Mouse (Mus musculus): ENCODE results near the gene D930007J09Rik.

Gene D930007J09Rik

GRCm38 (mm10) chr13:32819926-32820325 lies 17.3 kb upstream of the D930007J09Rik start:
- no peak for DNase-seq (ENCODE audit: low read depth, low spot score)

DNA sequence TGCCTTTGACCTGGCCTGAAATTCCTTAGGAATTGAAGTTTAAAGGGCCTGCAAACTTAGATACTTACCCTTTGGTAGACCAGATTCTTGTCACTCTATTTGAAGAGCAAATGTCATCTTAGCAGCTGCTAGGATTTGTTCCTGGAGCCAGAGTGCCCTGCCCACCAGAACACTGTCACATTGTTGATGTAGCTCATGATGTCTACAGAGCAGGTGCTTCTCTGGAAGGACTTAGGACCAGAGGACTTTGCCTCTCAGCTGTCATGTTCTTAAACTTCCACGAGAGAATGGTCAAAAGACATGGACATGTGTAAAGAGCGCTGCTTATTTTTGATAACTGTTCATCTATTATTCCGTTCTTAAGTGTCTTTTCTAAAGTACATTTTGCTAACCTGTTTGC lies 16.6 kb upstream of the D930007J09Rik start:
- DNase-seq (ENCODE audit: low read depth, low spot score): no peak

- DNase-seq (ENCODE audit: low read depth, low spot score): no peak
Observed at GRCm38 (mm10) chr13:32807624-32808023, 5.0 kb upstream of the D930007J09Rik start.

DNA sequence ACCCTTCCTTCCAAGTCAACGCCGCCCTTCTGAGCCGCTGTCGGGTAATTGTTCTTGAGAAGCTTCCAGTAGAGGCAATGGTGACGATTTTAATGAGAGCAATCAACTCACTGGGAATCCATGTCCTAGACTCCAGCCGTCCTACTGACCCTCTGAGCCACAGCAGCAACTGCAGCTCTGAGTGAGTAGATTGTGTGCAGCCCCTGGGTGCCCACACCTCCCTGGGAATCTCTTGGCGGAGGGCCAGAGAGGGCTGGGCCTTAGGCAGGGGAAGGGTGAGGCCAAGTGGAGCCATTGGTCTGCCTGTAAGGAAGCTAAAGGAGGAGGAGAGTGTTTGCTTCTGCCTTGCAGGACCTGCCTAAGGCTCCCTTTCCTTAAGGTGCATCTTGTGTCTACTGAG lies 4.2 kb upstream of the D930007J09Rik start:
- no peak for DNase-seq (ENCODE audit: low read depth, low spot score)

- no peak for DNase-seq (ENCODE audit: low read depth, low spot score)
Observed at GRCm38 (mm10) chr13:32803701-32804345, 1.2 kb upstream of the D930007J09Rik start.

DNA sequence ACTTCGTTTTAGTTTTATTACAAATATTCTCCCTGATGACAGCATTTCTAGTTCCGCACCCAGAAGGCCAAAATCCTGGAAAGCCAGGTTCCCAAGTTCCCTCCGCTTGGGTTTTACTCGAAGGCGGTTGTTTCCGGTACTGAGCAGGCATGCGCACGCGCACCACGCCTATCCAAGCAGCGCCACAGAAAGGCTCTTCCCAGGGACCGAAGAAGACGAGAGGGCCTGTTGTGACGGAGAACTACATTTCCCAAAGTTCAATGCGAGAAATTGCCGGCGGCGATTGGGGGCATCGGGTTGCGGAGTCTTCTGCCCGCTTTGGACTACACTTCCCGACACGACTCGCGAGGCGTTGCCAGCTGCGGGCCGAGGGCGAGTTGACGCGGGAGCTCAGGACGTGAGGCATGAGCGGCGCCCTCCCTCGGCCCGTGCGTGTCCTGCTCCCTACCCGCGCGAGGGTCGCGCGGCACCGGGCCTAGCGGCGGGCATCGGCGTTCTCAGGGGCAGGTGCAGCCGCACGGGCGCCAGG lies 892 bp downstream of the D930007J09Rik start, which contains the start of gene Wrnip1:
Gene Wrnip1 (plus strand): TSS at position 346 of the 529 bp plus-strand sequence.
- DNase-seq (ENCODE audit: low read depth, low spot score): peak; percentile 99

GRCm38 (mm10) chr13:32800859-32801258 lies 1.8 kb downstream of the D930007J09Rik start:
- DNase-seq (ENCODE audit: low read depth, low spot score): no peak

DNA sequence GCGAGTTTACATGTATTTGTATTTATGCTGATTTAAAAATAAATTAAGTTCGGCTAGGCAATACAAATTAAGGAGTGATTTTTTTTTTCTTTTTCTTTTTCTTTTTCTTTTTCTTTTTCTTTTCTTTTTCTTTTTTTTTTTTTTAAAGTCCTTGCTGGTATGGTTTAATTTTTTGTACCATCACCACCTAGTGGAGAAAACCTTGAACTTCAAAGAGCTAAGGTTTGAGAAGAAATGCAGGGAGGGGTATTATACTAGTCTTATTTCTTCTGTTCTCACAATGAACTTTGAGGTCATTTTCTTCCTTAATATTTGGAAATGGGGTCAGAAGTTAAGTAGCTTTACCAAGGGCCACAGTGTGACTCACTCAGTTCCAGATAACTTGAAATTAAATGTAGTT lies 3.5 kb downstream of the D930007J09Rik start:
- DNase-seq (ENCODE audit: low read depth, low spot score): no peak

GRCm38 (mm10) chr13:32797085-32797484 lies 5.6 kb downstream of the D930007J09Rik start:
- no peak for DNase-seq (ENCODE audit: low read depth, low spot score)

- no peak for DNase-seq (ENCODE audit: low read depth, low spot score)
Observed at GRCm38 (mm10) chr13:32795166-32795565, 7.5 kb downstream of the D930007J09Rik start.

DNA sequence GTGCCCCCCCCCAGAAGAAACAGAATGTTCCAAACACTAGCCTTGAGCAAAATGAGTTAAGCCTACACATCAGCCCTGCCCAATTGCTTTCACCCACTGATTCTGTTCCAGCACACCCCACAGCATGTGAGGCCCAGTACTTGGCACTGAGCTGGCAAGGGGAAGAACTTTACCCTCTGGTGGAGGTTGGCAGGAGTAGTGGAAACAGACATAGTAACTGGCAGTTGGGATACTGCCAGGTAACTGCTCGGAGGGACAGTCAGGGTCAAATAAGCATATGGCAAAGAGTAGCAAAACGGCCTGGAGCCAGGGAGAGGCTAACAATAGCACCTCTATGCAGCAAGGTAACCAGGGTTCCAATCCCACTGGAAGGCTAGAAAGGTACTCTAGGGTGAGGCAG lies 8.0 kb downstream of the D930007J09Rik start:
- no peak for DNase-seq (ENCODE audit: low read depth, low spot score)

DNA sequence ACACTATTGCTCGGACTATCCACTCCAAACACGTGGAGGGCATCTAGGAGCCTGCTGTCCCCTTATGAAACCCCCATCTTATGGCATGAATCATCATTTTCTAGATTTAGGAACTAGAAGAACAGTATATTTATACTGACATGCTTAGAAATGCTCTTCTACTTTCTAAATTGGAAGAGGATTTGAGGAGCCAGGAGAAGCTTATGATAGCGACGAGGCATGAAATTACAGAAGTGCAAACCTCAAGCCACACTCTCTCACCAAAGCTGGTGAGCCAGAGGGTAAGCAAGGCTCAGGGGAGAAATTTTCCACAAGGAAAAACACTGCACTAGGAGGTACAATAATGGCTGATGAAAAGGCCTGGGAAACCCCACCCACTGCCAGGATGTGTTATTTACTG lies 12.9 kb downstream of the D930007J09Rik start:
- no peak for DNase-seq (ENCODE audit: low read depth, low spot score)

DNA sequence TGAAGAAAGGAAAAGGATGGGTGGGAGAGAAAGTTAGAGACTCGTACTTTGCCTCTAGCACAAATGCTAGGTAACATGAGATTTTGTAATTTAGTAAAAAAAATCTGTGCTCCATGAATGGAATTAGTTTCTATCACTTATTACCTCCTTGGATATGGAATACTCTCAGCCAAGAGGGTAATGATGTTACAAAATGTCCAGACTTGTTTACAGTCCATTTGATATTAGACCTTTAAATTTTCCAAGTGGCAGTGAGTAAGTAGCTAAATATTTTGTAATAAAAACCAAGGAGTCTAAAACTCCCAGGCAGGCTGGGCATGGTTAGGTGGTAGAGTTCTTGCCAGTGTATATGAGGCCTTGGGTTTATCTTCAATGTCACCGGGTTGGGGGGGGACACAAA lies 15.1 kb downstream of the D930007J09Rik start:
- DNase-seq (ENCODE audit: low read depth, low spot score): no peak

DNA sequence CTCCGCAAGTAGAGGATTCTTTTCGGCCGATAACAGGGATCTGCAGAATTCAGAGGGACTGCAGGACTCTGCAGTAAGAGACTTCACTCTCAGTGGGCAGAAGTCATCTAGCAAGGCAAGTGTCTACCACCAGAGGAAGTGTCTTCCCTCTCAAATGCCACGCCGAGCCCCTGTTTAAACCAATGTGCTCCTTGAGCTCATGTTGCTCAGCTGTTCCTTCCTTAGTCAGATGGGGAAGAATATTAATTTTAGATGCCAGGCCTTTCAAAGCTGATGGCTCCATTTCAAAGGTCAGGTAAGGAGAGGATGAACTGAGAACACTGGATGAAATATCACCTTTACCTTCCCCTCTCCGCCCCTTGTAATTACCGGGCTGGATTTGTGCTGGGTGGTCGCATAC lies 18.8 kb downstream of the D930007J09Rik start, which contains the start of gene Mylk4:
Gene Mylk4 (minus strand): TSS at position 139 of the 400 bp plus-strand sequence.
- DNase-seq (ENCODE audit: low read depth, low spot score): no peak

DNA sequence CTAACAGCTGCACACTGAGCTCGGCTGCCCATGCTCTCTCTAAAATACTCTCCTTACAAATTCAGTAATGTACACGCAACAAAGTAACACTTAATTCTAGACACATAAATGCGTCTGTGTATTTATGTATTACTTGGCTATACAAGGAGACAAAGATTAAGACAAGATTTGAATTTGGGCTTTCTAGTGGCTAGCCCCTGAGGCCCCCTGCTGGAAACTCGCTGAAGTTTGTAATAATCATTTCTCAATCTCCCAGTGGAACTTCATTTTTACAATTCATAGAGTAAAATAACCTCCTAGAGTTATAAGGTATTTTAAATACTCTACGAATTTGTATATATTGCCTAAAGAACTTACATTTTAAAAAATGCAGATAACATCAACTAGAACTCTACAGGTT lies 19.6 kb downstream of the D930007J09Rik start:
- no peak for DNase-seq (ENCODE audit: low read depth, low spot score)

DNA sequence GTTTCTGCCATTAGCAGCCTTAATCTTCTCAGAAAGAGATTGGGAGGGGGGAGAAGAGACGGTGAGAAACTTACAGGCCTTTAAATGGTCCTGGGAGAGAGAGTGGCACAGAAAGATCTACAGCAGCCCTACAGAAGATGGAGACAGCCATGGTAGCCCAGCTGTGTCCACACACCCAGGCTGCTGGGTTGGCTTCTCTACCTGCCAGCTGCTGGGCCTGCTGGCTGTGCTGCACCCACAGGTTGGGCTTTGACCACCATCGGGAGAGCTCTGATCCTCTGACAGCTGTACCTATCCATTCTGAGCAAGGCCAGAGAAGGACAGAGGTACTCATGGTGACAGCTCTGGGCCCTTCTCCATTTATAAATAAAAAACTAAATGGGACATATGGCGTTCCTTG lies 23.8 kb downstream of the D930007J09Rik start:
- DNase-seq (ENCODE audit: low read depth, low spot score): no peak

DNA sequence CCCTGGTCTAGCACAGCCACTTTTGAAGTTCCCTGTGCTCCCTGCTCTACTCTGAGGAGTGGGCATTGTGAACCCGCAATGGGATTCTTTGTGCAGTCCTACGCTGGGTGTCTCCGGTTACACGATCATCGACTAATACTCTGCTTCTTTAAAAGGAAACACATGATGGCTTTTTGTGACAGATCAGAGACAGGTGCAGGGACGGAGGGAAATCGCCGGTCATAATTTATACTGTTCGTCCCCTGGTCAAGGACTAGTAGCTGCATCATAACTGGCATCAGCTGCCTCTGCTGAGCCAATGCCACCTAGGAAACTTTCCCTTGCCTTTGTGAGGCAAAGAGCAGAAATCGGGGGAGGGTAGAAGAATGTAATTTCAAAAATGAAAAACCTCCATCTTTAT lies 26.3 kb downstream of the D930007J09Rik start:
- no peak for DNase-seq (ENCODE audit: low read depth, low spot score)

DNA sequence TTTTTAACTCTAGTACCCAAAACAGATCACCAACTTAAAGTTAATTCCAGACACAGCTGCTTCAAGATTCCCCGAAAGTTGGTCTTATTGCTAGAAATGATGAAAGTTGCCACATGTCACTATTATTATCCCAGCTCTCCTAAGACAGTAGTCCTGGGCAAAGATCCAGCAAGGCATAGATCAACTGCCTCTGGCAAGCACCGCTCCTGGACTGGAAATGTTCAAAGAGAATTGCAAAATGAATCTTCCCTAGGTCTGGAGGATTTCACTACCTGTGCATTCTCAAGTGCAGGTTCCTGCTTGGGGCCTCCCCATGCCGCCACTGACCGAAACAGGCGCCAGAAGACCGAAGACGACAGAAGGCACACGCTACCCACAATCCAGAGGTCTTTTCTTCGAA lies 26.8 kb downstream of the D930007J09Rik start:
- DNase-seq (ENCODE audit: low read depth, low spot score): no peak

GRCm38 (mm10) chr13:32769960-32770359 lies 32.7 kb downstream of the D930007J09Rik start:
- DNase-seq (ENCODE audit: low read depth, low spot score): no peak

DNA sequence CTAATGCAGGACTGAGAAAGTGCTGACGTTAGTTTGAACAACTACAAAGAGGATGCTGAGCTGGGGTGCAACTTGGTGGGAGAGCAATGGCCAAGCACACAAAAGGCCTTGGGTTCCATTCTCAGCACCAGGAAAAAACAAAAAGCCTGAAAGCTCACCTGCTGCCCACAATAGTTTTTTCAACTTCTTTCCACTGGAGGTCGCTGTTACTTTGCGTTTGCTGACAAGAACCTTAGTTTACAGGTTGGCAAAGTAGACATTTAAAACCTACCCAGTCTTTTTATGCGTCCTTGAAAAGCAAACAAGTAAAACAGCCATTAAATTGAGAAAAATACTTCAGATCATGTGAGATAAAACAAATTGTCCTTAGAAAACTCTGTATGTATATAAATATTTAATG lies 34.5 kb downstream of the D930007J09Rik start:
- DNase-seq (ENCODE audit: low read depth, low spot score): no peak

DNA sequence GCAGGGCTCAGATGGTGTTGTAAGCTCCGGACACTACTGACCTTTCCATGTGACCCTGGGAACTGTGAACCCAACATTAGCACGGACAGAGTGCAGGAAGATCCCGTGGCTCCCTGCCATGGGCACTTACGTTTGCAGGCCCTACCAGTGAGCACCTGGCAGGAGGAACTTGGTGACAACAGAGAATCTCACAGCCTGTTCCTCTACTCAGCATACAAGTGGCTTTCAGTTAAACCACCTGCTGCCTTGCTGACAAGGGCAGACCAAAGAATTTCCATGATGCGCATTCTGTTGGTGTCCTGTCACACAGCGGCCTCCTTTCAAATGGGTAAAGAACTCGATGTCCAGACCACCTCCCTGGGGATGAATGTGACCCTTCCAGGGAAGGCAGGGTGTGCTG lies 38.2 kb downstream of the D930007J09Rik start:
- DNase-seq (ENCODE audit: low read depth, low spot score): no peak

DNA sequence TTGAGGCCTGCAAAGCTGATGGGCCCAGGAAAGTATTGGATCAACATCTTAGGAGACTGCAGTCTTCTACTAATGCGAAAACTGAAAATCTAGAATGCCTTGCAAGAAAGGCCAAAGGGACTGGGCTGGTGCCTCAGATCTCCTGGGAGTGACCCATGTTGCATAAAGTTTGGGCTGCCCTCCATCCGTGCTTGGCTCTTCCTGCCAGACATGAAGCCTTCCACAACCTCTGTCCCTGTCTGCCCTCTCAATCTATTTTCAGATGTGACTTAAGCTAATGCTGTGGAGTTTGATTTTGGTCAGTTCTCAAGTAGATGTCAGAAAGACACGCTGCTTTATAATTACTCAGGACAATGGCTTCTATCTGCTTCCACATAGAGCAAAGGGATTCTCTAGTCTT lies 39.5 kb downstream of the D930007J09Rik start:
- no peak for DNase-seq (ENCODE audit: low read depth, low spot score)

DNA sequence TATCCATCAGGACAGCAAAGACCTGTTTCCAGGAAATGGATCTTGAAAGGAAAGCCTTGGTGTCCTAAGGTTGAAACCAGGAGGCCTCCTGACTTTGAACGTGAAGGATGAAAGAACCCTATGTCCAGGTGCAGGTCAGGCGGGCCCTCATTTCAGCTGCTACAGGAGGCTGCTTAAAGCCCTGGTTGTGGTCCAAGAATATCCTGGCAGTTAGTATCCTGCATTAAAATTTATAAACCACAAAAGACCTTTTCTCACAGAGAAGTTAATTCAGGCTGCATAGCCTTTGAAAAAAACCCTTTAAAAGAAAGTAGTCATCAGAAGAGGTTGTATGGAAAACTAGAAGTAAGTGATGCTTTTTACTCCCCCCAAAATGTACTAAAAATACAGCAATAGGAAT lies 41.9 kb downstream of the D930007J09Rik start:
- DNase-seq (ENCODE audit: low read depth, low spot score): no peak

GRCm38 (mm10) chr13:32759036-32759435 lies 43.6 kb downstream of the D930007J09Rik start:
- no peak for DNase-seq (ENCODE audit: low read depth, low spot score)
